Mouse (Mus musculus): Measurements from ENCODE around the gene Aes. TPM values are rescaled to one million over a fixed set of nuclear protein-coding genes. Genes with fewer than 3 reads are reported as not detected.

The Aes gene
- polyA plus RNA-seq, 1 experiment: 639 TPM

DNA sequence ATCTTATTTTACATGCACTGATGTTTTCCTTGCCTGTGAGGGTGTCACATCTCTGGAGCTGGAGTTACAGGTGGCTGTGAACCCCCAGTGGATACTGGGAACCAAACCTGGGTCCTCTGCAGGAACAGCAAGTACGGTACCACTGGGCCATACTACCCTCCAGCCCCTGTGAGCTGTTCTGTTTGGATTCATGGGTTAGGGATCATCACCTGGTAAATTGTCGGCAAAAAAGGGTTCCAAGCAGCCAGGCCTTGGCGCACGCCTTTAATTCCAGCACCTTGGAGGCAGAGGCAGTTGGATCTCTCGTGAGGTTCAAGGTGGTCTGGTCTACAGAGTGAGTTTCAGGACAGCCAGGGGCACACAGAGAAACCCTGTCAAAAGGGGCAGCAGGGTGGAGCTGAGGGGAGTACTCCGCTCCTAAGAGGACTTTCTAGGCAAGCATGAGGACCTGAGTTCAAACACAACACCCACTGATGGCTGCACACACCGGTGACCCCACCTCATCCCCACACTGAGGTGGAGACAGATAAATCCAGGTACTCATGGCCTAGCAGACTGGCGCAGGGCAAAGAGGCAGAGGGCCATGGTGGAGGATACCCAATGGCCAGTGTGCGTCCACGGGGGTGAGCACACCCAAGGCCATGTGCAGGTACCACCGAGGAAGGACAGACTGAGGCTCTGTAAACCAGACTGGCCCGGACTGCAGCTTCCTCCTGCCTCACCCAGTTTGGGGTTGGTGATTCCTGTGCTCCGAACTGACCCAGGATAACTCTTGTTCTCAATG, 12.3 kb upstream of the Aes start:
- Histone ChIP-seq H3K4me2 (ENCODE audit: low read depth) (no peak overlapping the region), H3K79me2 (ENCODE audit: control insufficient read depth, insufficient read depth) (peaks cover 27% of the 10 kb centered on the region), H3ac (ENCODE audit: control insufficient read depth, insufficient read length) (no peak overlapping the region), H3K4me3 (no peak overlapping the region), H3K36me3 (ENCODE audit: control insufficient read depth, insufficient read depth) (no peaks in the 10 kb centered on the region), H3K27me3 (ENCODE audit: control insufficient read depth, insufficient read depth, insufficient read length) (no peaks in the 10 kb centered on the region)
- TF ChIP-seq REST (IDR thresholded peaks at IDR 0.05; ENCODE audit: insufficient read depth, insufficient read length) (no peak), SRF (IDR thresholded peaks at IDR 0.05; ENCODE audit: control insufficient read depth, insufficient read length, low read depth) (no peak), E2F4 (IDR thresholded peaks at IDR 0.05; ENCODE audit: insufficient read depth) (no peak), POLR2A (IDR thresholded peaks at IDR 0.05; ENCODE audit: insufficient read length, low read depth) (no peak), POLR2AphosphoS2 (IDR thresholded peaks at IDR 0.05; ENCODE audit: insufficient read length, low read depth) (no peak), MYOD1 (IDR thresholded peaks at IDR 0.05; ENCODE audit: control insufficient read depth in 1 of 3, insufficient read length in 2 of 3, low read depth in 2 of 3) (no peak), TCF3 (IDR thresholded peaks at IDR 0.05; ENCODE audit: insufficient read length, low read depth) (no peak), MYOG (IDR thresholded peaks at IDR 0.05; ENCODE audit: control insufficient read depth in 1 of 3, insufficient read depth in 1 of 3, insufficient read length in 2 of 3, low read depth in 2 of 3) (no peak), USF1 (IDR thresholded peaks at IDR 0.05; ENCODE audit: low read depth) (no peak), MAX (IDR thresholded peaks at IDR 0.05; ENCODE audit: low read depth) (no peak), CEBPB (IDR thresholded peaks at IDR 0.05; ENCODE audit: insufficient read depth, poor library complexity, severe bottlenecking) (no peak)

GRCm38 (mm10) chr10:81548944-81549343, 10.3 kb upstream of the Aes start:
- Histone ChIP-seq H3K27me3 (ENCODE audit: control insufficient read depth, insufficient read depth, insufficient read length) (no peaks in the 10 kb centered on the region), H3K4me3 (no peak overlapping the region), H3K4me2 (ENCODE audit: low read depth) (no peak overlapping the region), H3K36me3 (ENCODE audit: control insufficient read depth, insufficient read depth) (no peaks in the 10 kb centered on the region), H3ac (ENCODE audit: control insufficient read depth, insufficient read length) (no peak overlapping the region), H3K79me2 (ENCODE audit: control insufficient read depth, insufficient read depth) (peaks cover 8% of the 10 kb centered on the region)
- TF ChIP-seq POLR2AphosphoS2 (IDR thresholded peaks at IDR 0.05; ENCODE audit: insufficient read length, low read depth) (no peak), TCF3 (IDR thresholded peaks at IDR 0.05; ENCODE audit: insufficient read length, low read depth) (no peak), MAX (IDR thresholded peaks at IDR 0.05; ENCODE audit: low read depth) (no peak), TCF12 (IDR thresholded peaks at IDR 0.05; ENCODE audit: insufficient read depth, poor library complexity, severe bottlenecking) (no peak), POLR2A (IDR thresholded peaks at IDR 0.05; ENCODE audit: insufficient read length, low read depth) (no peak), USF1 (IDR thresholded peaks at IDR 0.05; ENCODE audit: low read depth) (no peak), E2F4 (IDR thresholded peaks at IDR 0.05; ENCODE audit: insufficient read depth) (no peak), REST (IDR thresholded peaks at IDR 0.05; ENCODE audit: insufficient read depth, insufficient read length) (no peak), CEBPB (IDR thresholded peaks at IDR 0.05; ENCODE audit: insufficient read depth, poor library complexity, severe bottlenecking) (no peak), SRF (IDR thresholded peaks at IDR 0.05; ENCODE audit: control insufficient read depth, insufficient read length, low read depth) (no peak), MYOD1 (IDR thresholded peaks at IDR 0.05; ENCODE audit: control insufficient read depth in 1 of 3, insufficient read length in 2 of 3, low read depth in 2 of 3) (no peak), MYOG (IDR thresholded peaks at IDR 0.05; ENCODE audit: control insufficient read depth in 1 of 3, insufficient read depth in 1 of 3, insufficient read length in 2 of 3, low read depth in 2 of 3) (no peak)

- no peak overlapping the region for H3ac ChIP-seq (ENCODE audit: control insufficient read depth, insufficient read length)
- H3K4me3 ChIP-seq: no peak overlapping the region
- H3K36me3 ChIP-seq (ENCODE audit: control insufficient read depth, insufficient read depth): no peaks in the 10 kb centered on the region
- H3K27me3 ChIP-seq (ENCODE audit: control insufficient read depth, insufficient read depth, insufficient read length): no peaks in the 10 kb centered on the region
- TF ChIP-seq POLR2A (IDR thresholded peaks at IDR 0.05; ENCODE audit: insufficient read length, low read depth): no peak
- TF ChIP-seq CEBPB (IDR thresholded peaks at IDR 0.05; ENCODE audit: insufficient read depth, poor library complexity, severe bottlenecking): no peak
- TF ChIP-seq SRF (IDR thresholded peaks at IDR 0.05; ENCODE audit: control insufficient read depth, insufficient read length, low read depth): no peak
- TF ChIP-seq TCF3 (IDR thresholded peaks at IDR 0.05; ENCODE audit: insufficient read length, low read depth): no peak
- peak in 1 of 3 experiments; percentile 13 for TF ChIP-seq MYOG (IDR thresholded peaks at IDR 0.05; ENCODE audit: control insufficient read depth in 1 of 3, insufficient read depth in 1 of 3, insufficient read length in 2 of 3, low read depth in 2 of 3)
- TF ChIP-seq MAX (IDR thresholded peaks at IDR 0.05; ENCODE audit: low read depth): no peak
- H3K79me2 ChIP-seq (ENCODE audit: control insufficient read depth, insufficient read depth): no peaks in the 10 kb centered on the region
- no peak overlapping the region for H3K4me2 ChIP-seq (ENCODE audit: low read depth)
Observed at GRCm38 (mm10) chr10:81550257-81550656, 9.0 kb upstream of the Aes start.

DNA sequence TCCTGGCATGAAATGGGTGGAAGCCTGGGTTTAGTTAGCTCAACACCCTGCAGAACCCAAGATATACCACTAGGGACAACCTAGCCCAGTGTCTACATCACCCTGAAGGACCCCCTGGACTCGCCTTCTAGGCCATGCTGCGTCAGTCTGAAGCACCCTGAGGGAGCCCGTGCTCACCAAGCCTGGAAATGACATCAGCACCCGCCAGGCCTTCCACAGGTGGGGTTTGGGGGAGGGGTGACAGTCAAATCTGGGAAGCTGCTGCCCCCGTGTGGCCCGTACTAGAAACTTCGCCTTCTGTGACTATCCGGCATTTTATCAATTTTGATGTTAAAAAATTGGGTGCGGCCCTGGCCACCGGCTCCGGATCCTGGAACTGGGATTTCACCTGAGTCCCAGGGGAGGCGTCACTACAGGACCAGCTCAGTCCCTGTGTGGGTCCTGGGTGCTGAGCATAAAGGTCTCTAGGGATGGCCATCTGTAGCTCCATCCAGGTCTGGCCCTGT, 7.6 kb upstream of the Aes start:
- Histone ChIP-seq H3K79me2 (ENCODE audit: control insufficient read depth, insufficient read depth) (no peaks in the 10 kb centered on the region), H3K27me3 (ENCODE audit: control insufficient read depth, insufficient read depth, insufficient read length) (no peaks in the 10 kb centered on the region), H3ac (ENCODE audit: control insufficient read depth, insufficient read length) (no peak overlapping the region), H3K4me2 (ENCODE audit: low read depth) (peak overlapping the region; percentile 39), H3K4me3 (no peak overlapping the region), H3K36me3 (ENCODE audit: control insufficient read depth, insufficient read depth) (no peaks in the 10 kb centered on the region)
- TF ChIP-seq USF1 (IDR thresholded peaks at IDR 0.05; ENCODE audit: low read depth) (no peak), MYOD1 (IDR thresholded peaks at IDR 0.05; ENCODE audit: control insufficient read depth in 1 of 3, insufficient read length in 2 of 3, low read depth in 2 of 3) (peak in 2 of 3 experiments; percentile 64 to 87), SRF (IDR thresholded peaks at IDR 0.05; ENCODE audit: control insufficient read depth, insufficient read length, low read depth) (peak; percentile 38), REST (IDR thresholded peaks at IDR 0.05; ENCODE audit: insufficient read depth, insufficient read length) (no peak), POLR2A (IDR thresholded peaks at IDR 0.05; ENCODE audit: insufficient read length, low read depth) (no peak), TCF12 (IDR thresholded peaks at IDR 0.05; ENCODE audit: insufficient read depth, poor library complexity, severe bottlenecking) (peak; percentile 15), CEBPB (IDR thresholded peaks at IDR 0.05; ENCODE audit: insufficient read depth, poor library complexity, severe bottlenecking) (no peak), E2F4 (IDR thresholded peaks at IDR 0.05; ENCODE audit: insufficient read depth) (no peak), TCF3 (IDR thresholded peaks at IDR 0.05; ENCODE audit: insufficient read length, low read depth) (peak; percentile 28), POLR2AphosphoS2 (IDR thresholded peaks at IDR 0.05; ENCODE audit: insufficient read length, low read depth) (no peak), MYOG (IDR thresholded peaks at IDR 0.05; ENCODE audit: control insufficient read depth in 1 of 3, insufficient read depth in 1 of 3, insufficient read length in 2 of 3, low read depth in 2 of 3) (peak in 2 of 3 experiments; percentile 28 to 83)
